Mouse (Mus musculus): Measurements from ENCODE around the gene Sort1. TPM values are rescaled to one million over a fixed set of nuclear protein-coding genes. Genes with fewer than 3 reads are reported as not detected.
A peak's percentile ranks its signal among the peaks of the same experiment; 100 is the strongest.
"Not testable (repeated sequence)": the region's sequence is repeated elsewhere in the genome, so short reads cannot be mapped to it uniquely, and the experiment has no call there.

The Sort1 gene
- polyA plus RNA-seq, 1 experiment from 2014 or later, result 13.5 TPM

- H3K4me3 ChIP-seq (ENCODE audit: low read depth, low read length); ATAC-seq (replicated peaks; ENCODE audit: low FRiP score, low TSS enrichment, low read depth); H3K27ac ChIP-seq (ENCODE audit: low read depth); H3K27me3 ChIP-seq (replicated peaks; ENCODE audit: control insufficient read depth, insufficient read depth, low read length); H3K9ac ChIP-seq (ENCODE audit: low read length); H3K4me2 ChIP-seq (ENCODE audit: low read length); DNase-seq (ENCODE audit: low spot score); H3K9me3 ChIP-seq (ENCODE audit: control insufficient read depth, low read length): not testable (repeated sequence)
- Histone ChIP-seq H3K36me3 (ENCODE audit: control insufficient read depth, insufficient read depth, low read length) (peaks cover 47% of the 10 kb centered on the region), H3K4me1 (replicated peaks; ENCODE audit: control insufficient read depth, insufficient read depth, low read length) (peaks cover 10% of the 10 kb centered on the region)
- 80% methylated on average over 5 of the region's 5 CpGs for WGBS
These were observed 4.4 kb upstream of the Sort1 start for GRCm38 (mm10) chr3:108279495-108279894.

GRCm38 (mm10) chr3:108282401-108283240 lies 1.3 kb upstream of the Sort1 start:
- Histone ChIP-seq H3K9me3 (ENCODE audit: control insufficient read depth, low read length) (no peaks in the 10 kb centered on the region), H3K4me1 (replicated peaks; ENCODE audit: control insufficient read depth, insufficient read depth, low read length) (peaks cover 18% of the 10 kb centered on the region), H3K36me3 (ENCODE audit: control insufficient read depth, insufficient read depth, low read length) (peaks cover 17% of the 10 kb centered on the region), H3K27ac (ENCODE audit: low read depth) (peak overlapping the region; percentile 76), H3K27me3 (replicated peaks; ENCODE audit: control insufficient read depth, insufficient read depth, low read length) (no peaks in the 10 kb centered on the region), H3K4me3 (ENCODE audit: low read depth, low read length) (no peak overlapping the region), H3K4me2 (ENCODE audit: low read length) (peak overlapping the region; percentile 94), H3K9ac (ENCODE audit: low read length) (peak overlapping the region; percentile 25; the same call in 1 of the 2 replicates)
- ATAC-seq (replicated peaks; ENCODE audit: low FRiP score, low TSS enrichment, low read depth) (no peak), DNase-seq (ENCODE audit: low spot score) (no peak)
- WGBS, result 18% methylated on average over 12 of the region's 12 CpGs

DNA sequence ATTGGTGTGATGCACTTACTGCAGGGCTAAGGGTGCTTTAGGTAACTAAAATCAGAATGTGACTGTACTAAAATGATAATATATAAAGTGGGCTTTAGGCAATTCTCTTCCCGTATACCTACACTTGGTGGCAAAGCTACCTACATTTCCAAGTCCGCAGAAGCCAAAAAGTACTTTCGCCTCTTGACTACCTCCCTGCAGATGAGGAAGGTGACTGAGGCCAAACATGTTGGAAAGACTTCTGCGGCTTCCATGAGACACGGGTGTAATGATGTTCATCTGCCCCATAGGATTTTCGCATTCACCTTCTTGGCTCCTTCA lies 681 bp upstream of the Sort1 start:
- peak overlapping the region; percentile 79 for H3K4me3 ChIP-seq (ENCODE audit: low read depth, low read length)
- peak overlapping the region; percentile 94 for H3K4me2 ChIP-seq (ENCODE audit: low read length)
- peak overlapping the region; percentile 48 for H3K9ac ChIP-seq (ENCODE audit: low read length)
- peak overlapping the region; percentile 76 for H3K27ac ChIP-seq (ENCODE audit: low read depth)
- H3K36me3 ChIP-seq (ENCODE audit: control insufficient read depth, insufficient read depth, low read length), result peaks cover 11% of the 10 kb centered on the region
- DNase-seq (ENCODE audit: low spot score) (no peak), ATAC-seq (replicated peaks; ENCODE audit: low FRiP score, low TSS enrichment, low read depth) (0 out of 2 replicates have a peak, but pooled peaks have one; percentile 0)
- 12% methylated on average over 6 of the region's 6 CpGs for WGBS
- no peaks in the 10 kb centered on the region for H3K9me3 ChIP-seq (ENCODE audit: control insufficient read depth, low read length)
- H3K4me1 ChIP-seq (replicated peaks; ENCODE audit: control insufficient read depth, insufficient read depth, low read length), result peaks cover 23% of the 10 kb centered on the region
- no peaks in the 10 kb centered on the region for H3K27me3 ChIP-seq (replicated peaks; ENCODE audit: control insufficient read depth, insufficient read depth, low read length)

GRCm38 (mm10) chr3:108285078-108285711 lies 1.3 kb downstream of the Sort1 start:
- H3K4me3 ChIP-seq (ENCODE audit: low read depth, low read length), result peak overlapping the region; percentile 79; the same call in 1 of the 2 replicates
- ATAC-seq (replicated peaks; ENCODE audit: low FRiP score, low TSS enrichment, low read depth), result no peak
- H3K36me3 ChIP-seq (ENCODE audit: control insufficient read depth, insufficient read depth, low read length), result no peaks in the 10 kb centered on the region
- WGBS, result 67% methylated on average over 4 of the region's 4 CpGs
- H3K27me3 ChIP-seq (replicated peaks; ENCODE audit: control insufficient read depth, insufficient read depth, low read length), result no peaks in the 10 kb centered on the region
- no peak overlapping the region; the same call in 1 of the 2 replicates for H3K9ac ChIP-seq (ENCODE audit: low read length)
- peak overlapping the region; percentile 94 for H3K4me2 ChIP-seq (ENCODE audit: low read length)
- no peak overlapping the region for H3K27ac ChIP-seq (ENCODE audit: low read depth)
- peaks cover 39% of the 10 kb centered on the region for H3K4me1 ChIP-seq (replicated peaks; ENCODE audit: control insufficient read depth, insufficient read depth, low read length)
- peak; percentile 48 for DNase-seq (ENCODE audit: low spot score)
- H3K9me3 ChIP-seq (ENCODE audit: control insufficient read depth, low read length), result no peaks in the 10 kb centered on the region

GRCm38 (mm10) chr3:108286671-108287439 lies 3.0 kb downstream of the Sort1 start:
- Histone ChIP-seq H3K4me1 (replicated peaks; ENCODE audit: control insufficient read depth, insufficient read depth, low read length) (peaks cover 39% of the 10 kb centered on the region), H3K4me2 (ENCODE audit: low read length) (no peak overlapping the region)

DNA sequence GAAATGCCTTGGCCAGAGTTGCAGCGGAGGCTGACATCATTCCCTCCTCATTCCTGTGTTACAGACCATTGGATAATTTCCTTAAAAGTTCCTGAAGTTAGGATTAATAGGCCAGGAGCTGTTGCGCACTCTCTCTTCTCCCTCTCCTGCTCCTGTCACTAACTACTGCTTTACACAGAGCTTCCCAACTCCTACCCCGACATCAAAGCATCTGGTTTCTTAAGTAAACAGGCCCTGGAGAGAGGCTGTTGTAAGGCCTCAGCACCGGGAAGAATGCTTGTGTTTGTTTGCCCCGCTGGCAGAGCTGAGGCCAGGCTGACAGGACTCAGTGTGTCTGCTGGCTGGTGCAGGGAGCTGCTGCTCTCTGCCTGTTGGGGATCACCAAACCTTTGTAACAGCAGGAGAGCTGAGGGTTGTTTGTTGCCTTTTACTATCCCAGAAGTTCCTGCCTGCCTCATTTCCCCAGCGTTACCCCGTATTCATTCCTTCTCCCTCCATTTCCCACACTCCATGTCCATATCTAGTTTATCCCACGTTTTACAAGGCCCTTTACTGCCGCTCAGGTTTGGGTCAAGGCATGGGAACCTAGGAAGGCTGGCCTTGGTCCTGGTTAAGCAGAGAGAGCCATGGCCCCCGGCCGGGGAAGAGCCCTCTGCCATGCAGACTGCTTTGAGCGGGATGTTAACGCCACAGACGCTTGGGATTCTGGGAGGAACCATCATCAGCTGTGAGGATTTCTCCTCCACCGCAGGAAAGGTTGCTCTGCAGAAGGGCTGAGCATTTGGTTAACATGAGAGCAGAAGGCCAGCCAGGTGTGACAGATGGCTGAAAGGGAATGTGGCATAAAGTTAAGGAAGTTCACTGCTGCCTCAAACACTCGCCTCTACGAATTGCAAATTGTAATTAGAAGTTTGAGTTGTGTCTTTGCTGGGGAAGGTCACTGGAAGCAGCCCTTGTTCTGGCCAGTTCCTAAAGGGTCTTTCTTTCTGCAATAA lies 4.2 kb downstream of the Sort1 start:
- peak; percentile 58 for DNase-seq (ENCODE audit: low spot score)
- ATAC-seq (replicated peaks; ENCODE audit: low FRiP score, low TSS enrichment, low read depth), result no peak
- peak overlapping the region; percentile 47 for H3K27ac ChIP-seq (ENCODE audit: low read depth)
- H3K4me1 ChIP-seq (replicated peaks; ENCODE audit: control insufficient read depth, insufficient read depth, low read length), result peaks cover 31% of the 10 kb centered on the region
- no peaks in the 10 kb centered on the region for H3K27me3 ChIP-seq (replicated peaks; ENCODE audit: control insufficient read depth, insufficient read depth, low read length)
- no peak overlapping the region for H3K4me3 ChIP-seq (ENCODE audit: low read depth, low read length)
- 20% methylated on average over 17 of the region's 17 CpGs for WGBS
- no peak overlapping the region; the same call in 1 of the 2 replicates for H3K9ac ChIP-seq (ENCODE audit: low read length)
- no peaks in the 10 kb centered on the region for H3K9me3 ChIP-seq (ENCODE audit: control insufficient read depth, low read length)
- peak overlapping the region; percentile 15 for H3K4me2 ChIP-seq (ENCODE audit: low read length)
- H3K36me3 ChIP-seq (ENCODE audit: control insufficient read depth, insufficient read depth, low read length), result no peaks in the 10 kb centered on the region

More at GRCm38 (mm10) chr3:108286671-108287439, 3.0 kb downstream of the Sort1 start:
- Histone ChIP-seq H3K9ac (ENCODE audit: low read length) (no peak overlapping the region; the same call in 1 of the 2 replicates), H3K27me3 (replicated peaks; ENCODE audit: control insufficient read depth, insufficient read depth, low read length) (no peaks in the 10 kb centered on the region), H3K4me3 (ENCODE audit: low read depth, low read length) (no peak overlapping the region), H3K9me3 (ENCODE audit: control insufficient read depth, low read length) (no peaks in the 10 kb centered on the region), H3K36me3 (ENCODE audit: control insufficient read depth, insufficient read depth, low read length) (no peaks in the 10 kb centered on the region), H3K27ac (ENCODE audit: low read depth) (peak overlapping the region; percentile 47; the same call in 1 of the 2 replicates)
- ATAC-seq (replicated peaks; ENCODE audit: low FRiP score, low TSS enrichment, low read depth) (no peak), DNase-seq (ENCODE audit: low spot score) (peak; percentile 49)
- WGBS, result 59% methylated on average over 14 of the region's 14 CpGs

DNA sequence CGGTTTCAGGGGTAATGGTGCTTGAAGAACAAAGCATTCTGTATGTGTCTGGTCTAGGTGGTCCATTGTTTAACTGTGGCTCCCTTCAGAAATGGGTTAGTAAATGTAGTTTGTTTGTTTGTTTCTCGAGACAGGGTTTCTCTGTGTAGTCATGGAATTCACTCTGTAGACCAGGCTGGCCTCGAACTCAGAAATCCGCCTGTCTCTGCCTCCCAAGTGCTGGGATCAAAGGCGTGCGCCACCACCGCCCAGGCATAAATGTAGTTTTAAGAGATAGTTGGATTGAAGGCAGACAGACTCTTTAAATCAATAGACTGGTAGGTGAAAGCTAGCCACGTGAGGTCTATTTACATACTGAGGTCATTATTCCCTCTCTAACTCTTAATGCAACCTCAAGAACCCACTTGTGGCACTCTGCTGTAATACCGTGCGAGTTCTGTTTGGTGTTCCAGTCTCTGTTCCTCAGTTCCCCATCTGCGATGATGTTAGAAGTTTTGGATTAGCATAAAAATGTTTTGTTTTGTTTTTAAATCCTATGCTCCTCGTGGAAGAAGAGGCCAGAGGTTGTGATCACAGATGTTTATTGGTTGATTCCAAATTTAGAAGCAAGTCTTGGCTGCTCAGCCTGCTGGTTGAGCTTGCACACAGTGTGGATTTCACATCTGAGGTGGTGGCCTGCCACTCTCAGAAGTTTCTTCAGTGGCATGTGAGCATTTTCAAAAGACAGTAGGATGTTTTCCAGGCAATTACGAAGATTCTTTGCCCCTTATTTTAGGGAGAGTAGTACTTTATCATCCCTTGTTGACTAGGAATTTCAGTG lies 5.6 kb downstream of the Sort1 start:
- peaks cover 32% of the 10 kb centered on the region for H3K4me1 ChIP-seq (replicated peaks; ENCODE audit: control insufficient read depth, insufficient read depth, low read length)
- H3K4me3 ChIP-seq (ENCODE audit: low read depth, low read length), result no peak overlapping the region
- ATAC-seq (replicated peaks; ENCODE audit: low FRiP score, low TSS enrichment, low read depth) (no peak), DNase-seq (ENCODE audit: low spot score) (peak; percentile 50)
- no peaks in the 10 kb centered on the region for H3K9me3 ChIP-seq (ENCODE audit: control insufficient read depth, low read length)
- H3K4me2 ChIP-seq (ENCODE audit: low read length), result no peak overlapping the region
- no peak overlapping the region for H3K9ac ChIP-seq (ENCODE audit: low read length)
- WGBS, result 71% methylated on average over 13 of the region's 13 CpGs
- no peaks in the 10 kb centered on the region for H3K27me3 ChIP-seq (replicated peaks; ENCODE audit: control insufficient read depth, insufficient read depth, low read length)
- H3K36me3 ChIP-seq (ENCODE audit: control insufficient read depth, insufficient read depth, low read length), result no peaks in the 10 kb centered on the region
- H3K27ac ChIP-seq (ENCODE audit: low read depth), result no peak overlapping the region
